Mouse (Mus musculus) hematopoietic stem cell, adult 5-6 weeks (primary cell): ENCODE data around the gene Arid1a. TPM values are rescaled to one million over a fixed set of nuclear protein-coding genes. Genes with fewer than 3 reads are reported as not detected.

ENCODE experiments used
- ATAC-seq, 2 experiments: fragments of 125-278 bp in 1 of 2; replicated peaks in 1 of 2; 2 replicates each; pipeline ENCODE4 v1.8.0; 2016 to 2017; ENCODE audit warnings: inconsistent platforms in 2 of 2, mild to moderate bottlenecking in 2 of 2, moderate number of reproducible peaks in 2 of 2, low read depth in 1 of 2, moderate TSS enrichment in 1 of 2; ENCODE audit not compliant: low FRiP score in 2 of 2, poor library complexity in 2 of 2, severe bottlenecking in 2 of 2, insufficient read depth in 1 of 2, low TSS enrichment in 1 of 2
- total RNA-seq: library from RNA; stranded (forward); fragments of 172-1452, 232-1000 nt; gene quantifications from 2 replicates; pipeline ENCODE4 v1.2.3, GENCODE M21; 2017

Arid1a gene
- total RNA-seq, 1 experiment from 2014 or later: 40.4 TPM

- ATAC-seq: no peak
These were observed 68.0 kb downstream of the Arid1a start for GRCm38 (mm10) chr4:133688417-133689067.

DNA sequence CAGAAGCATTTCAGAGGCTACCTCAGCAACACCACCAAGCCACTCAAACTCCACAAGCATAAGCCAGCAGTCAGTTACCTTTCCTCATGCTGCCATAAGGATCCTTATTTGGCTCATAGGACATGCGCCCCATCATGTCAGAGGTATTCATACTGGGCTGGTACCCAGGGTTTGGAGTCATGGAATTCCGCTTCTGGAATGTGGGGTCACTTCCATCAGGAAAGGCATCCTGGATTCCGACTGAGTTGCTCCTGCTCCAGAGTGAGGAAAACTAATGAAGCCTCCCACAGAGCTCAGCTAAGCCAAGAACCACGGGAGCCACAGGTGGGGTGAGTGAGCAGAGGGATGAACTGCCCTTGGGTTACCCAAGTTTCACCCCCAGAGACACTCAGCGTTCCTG, 69.4 kb downstream of the Arid1a start:
- ATAC-seq: no peak

DNA sequence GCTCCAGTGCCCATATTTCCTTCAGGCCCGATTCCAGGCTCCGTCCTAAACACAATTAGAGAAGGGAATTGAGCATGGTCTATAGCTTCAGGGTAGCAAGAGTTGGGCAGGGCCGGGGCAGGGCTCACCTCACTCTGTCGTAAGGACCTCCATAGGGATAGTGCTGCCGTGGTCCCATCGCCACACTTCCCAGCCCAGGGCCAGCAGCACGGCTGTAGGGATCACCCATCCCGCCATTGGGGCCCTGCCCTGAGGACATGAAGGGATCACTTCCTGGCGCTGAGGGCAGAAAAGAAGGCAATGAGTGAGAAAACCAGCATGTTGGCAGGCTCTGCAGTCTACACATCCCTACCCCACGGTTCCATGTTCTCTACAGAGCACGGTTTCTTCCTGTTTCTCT, 70.1 kb downstream of the Arid1a start:
- ATAC-seq: no peak

GRCm38 (mm10) chr4:133680206-133680786, 76.3 kb downstream of the Arid1a start:
- no peak for ATAC-seq

- no peak for ATAC-seq
These were observed 76.9 kb downstream of the Arid1a start for GRCm38 (mm10) chr4:133679629-133680028.

DNA sequence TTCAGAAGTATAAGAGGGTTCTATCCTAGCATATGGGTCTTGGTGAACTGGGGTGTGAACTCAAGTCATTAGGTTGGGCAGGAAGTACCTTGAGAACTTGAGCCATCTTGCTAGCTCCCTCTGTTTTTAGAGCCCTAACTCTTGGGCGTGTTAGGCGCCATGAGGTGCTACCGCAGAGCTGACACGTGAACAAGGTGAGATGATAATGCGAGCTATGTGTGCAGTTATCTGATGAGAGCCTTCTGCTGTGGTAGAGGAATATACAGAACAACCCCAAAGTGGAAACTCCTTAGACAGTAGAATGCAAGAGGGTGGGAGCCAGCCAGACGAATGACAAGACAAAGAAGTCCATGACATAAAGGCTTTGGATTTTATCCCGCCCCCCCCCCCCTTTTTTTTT, 79.3 kb downstream of the Arid1a start:
- no peak for ATAC-seq

- ATAC-seq: no peak
These were observed 80.4 kb downstream of the Arid1a start for GRCm38 (mm10) chr4:133676189-133676588.

DNA sequence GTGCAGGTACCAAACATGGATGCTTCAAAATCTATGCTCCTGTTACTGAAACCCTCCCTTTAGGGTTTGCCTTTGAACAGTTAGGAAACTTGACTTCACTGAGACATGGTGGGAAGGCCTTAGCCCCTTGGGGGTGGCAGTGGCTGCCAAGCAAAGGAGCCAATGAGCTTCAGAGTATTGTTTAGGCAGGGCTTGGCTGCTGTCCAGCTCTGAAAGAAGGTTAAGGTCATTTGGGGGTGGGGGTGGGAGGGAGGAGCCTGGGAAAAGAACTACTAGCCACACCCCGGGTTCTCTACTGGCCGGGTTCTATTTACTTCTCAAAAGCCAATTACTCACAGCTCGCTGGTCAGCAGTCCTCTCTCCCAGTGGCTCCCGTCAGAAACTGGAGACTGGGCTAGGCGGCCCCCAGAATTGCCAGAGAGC, 81.0 kb downstream of the Arid1a start:
- ATAC-seq: no peak

- no peak for ATAC-seq
These were observed 82.3 kb downstream of the Arid1a start for GRCm38 (mm10) chr4:133674331-133674695.

- ATAC-seq: no peak
These were observed 82.8 kb downstream of the Arid1a start for GRCm38 (mm10) chr4:133673666-133674330.

GRCm38 (mm10) chr4:133672845-133673647, 83.5 kb downstream of the Arid1a start:
- peak; percentile 46 to 53 for ATAC-seq

- peak; percentile 23 to 46; a peak in 3 of 4 replicates for ATAC-seq
These were observed 84.4 kb downstream of the Arid1a start, which contains the start of gene Pigv for GRCm38 (mm10) chr4:133671881-133672844. TSS of gene Pigv (minus strand) at chr4:133672647.

GRCm38 (mm10) chr4:133671184-133671880, 85.2 kb downstream of the Arid1a start:
- 0 out of 4 replicates have a peak, but pooled peaks of 1 of the 2 experiments have one; percentile 18 for ATAC-seq

DNA sequence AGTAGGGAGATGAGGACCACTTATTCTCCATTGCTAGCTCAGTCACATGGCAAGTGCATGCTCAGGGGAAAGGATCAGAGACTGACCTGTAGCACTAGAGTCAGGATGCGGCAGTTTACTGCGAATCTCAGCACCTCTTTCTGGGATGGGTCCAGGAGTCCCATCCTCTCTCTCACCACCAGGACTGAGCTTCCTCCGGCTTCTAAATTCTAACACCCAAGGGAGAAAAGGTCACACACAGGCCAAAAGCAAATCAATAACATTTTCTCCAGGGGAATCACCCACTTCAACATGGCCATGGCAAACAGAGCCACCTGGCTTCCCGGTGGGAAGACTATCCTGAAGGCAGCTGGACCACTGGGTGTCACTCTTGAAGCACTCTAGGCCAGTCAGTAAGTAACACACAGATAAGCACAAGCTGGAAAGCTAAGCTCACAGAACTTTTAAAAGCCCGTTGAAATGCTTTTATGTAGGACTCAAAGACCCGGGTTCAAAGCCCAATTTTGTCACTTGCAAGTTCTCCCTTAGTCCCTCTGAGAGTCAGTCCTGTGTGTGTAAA, 86.8 kb downstream of the Arid1a start:
- ATAC-seq: no peak

GRCm38 (mm10) chr4:133668537-133668936, 88.0 kb downstream of the Arid1a start:
- no peak for ATAC-seq

DNA sequence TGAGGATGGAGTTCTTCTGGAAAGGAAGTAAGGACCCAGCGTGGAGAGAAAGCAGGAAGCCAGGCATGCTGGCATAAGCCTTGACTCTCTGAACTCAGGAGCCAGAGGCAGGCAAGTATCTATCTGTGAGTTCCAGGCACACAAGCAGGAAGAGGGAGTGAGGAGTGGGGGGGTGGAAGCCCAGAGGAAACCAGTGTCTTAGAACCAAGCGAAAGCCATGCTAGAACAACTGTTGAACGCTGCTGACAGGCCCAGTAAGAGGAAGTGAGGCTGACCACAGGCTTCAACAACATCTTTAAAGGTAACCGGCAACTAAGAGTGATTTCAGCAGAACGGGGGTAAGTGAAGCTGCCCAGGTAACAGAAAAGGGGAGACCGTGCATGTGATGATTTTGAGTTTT, 90.4 kb downstream of the Arid1a start:
- ATAC-seq: peak; percentile 70 to 74
